Mouse (Mus musculus) heart, postnatal 4 days (tissue): ENCODE results near the gene Slc16a1. TPM values are rescaled to one million over a fixed set of nuclear protein-coding genes. Genes with fewer than 3 reads are reported as not detected.

Experiments used
- DNase-seq: peaks from one replicate; pipeline ENCODE4 v3.0.0; 2021
- total RNA-seq, 2 experiments: library from RNA; stranded (reverse); gene quantifications; 2 replicates each; pipeline ENCODE4 v1.2.3; 2021

Gene Slc16a1
- total RNA-seq: 100 to 1,000 TPM; 178 to 191 TPM

- peak; percentile 96 for DNase-seq
These were observed at the start of gene Slc16a1 for GRCm38 (mm10) chr3:104638403-104638779. Gene Slc16a1 (plus strand): TSS chr3:104638668.

- DNase-seq: no peak
These were observed 41.9 kb upstream of the Slc16a1 start for GRCm38 (mm10) chr3:104596451-104597134.

- DNase-seq: peak; percentile 88
These were observed 41.2 kb upstream of the Slc16a1 start for GRCm38 (mm10) chr3:104597135-104597764.

- peak; percentile 82 for DNase-seq
These were observed 38.9 kb upstream of the Slc16a1 start for GRCm38 (mm10) chr3:104599296-104600150.

GRCm38 (mm10) chr3:104600691-104601090, 37.8 kb upstream of the Slc16a1 start:
- no peak for DNase-seq

GRCm38 (mm10) chr3:104601680-104602079, 36.8 kb upstream of the Slc16a1 start:
- DNase-seq: no peak

GRCm38 (mm10) chr3:104609690-104610380, 28.6 kb upstream of the Slc16a1 start:
- DNase-seq: no peak

- no peak for DNase-seq
These were observed 27.8 kb upstream of the Slc16a1 start for GRCm38 (mm10) chr3:104610453-104611230.

- no peak for DNase-seq
These were observed 26.5 kb upstream of the Slc16a1 start for GRCm38 (mm10) chr3:104611951-104612350.

GRCm38 (mm10) chr3:104613102-104613501, 25.4 kb upstream of the Slc16a1 start:
- DNase-seq: no peak

GRCm38 (mm10) chr3:104614081-104614480, 24.4 kb upstream of the Slc16a1 start:
- no peak for DNase-seq

GRCm38 (mm10) chr3:104615216-104615615, 23.3 kb upstream of the Slc16a1 start:
- no peak for DNase-seq

- DNase-seq: no peak
These were observed 22.3 kb upstream of the Slc16a1 start for GRCm38 (mm10) chr3:104616155-104616554.

GRCm38 (mm10) chr3:104621841-104622240, 16.6 kb upstream of the Slc16a1 start:
- no peak for DNase-seq

- no peak for DNase-seq
These were observed 8.7 kb upstream of the Slc16a1 start for GRCm38 (mm10) chr3:104629810-104630209.

GRCm38 (mm10) chr3:104630941-104631340, 7.5 kb upstream of the Slc16a1 start:
- no peak for DNase-seq

- DNase-seq: no peak
These were observed 5.8 kb upstream of the Slc16a1 start for GRCm38 (mm10) chr3:104632560-104633162.

- DNase-seq: no peak
These were observed 2.0 kb upstream of the Slc16a1 start for GRCm38 (mm10) chr3:104636491-104636890.

- DNase-seq: peak; percentile 25
These were observed 753 bp upstream of the Slc16a1 start for GRCm38 (mm10) chr3:104637427-104638402.
